Mouse (Mus musculus) megakaryocyte, embryonic 14.5 days (primary cell): Measurements from ENCODE around the gene Moap1. TPM values are rescaled to one million over a fixed set of nuclear protein-coding genes. Genes with fewer than 3 reads are reported as not detected.

Experiments used
- H3K27me3 ChIP-seq: replicated peaks from 2 replicates; pipeline ENCODE3; 2012; ENCODE audit warnings: inconsistent platforms
- H3K36me3 ChIP-seq: replicated peaks from 2 replicates; pipeline ENCODE3; 2012; ENCODE audit warnings: low read length, inconsistent platforms, mixed read lengths
- H3K4me1 ChIP-seq: 2 replicates; pipeline ENCODE4 v1.6.1; 2012; ENCODE audit warnings: inconsistent platforms
- H3K4me3 ChIP-seq: replicated peaks from 2 replicates; pipeline ENCODE3; 2012; ENCODE audit warnings: moderate library complexity, mild to moderate bottlenecking, inconsistent platforms
- H3K9me3 ChIP-seq: 2 replicates; pipeline ENCODE4 v1.6.1; 2012; ENCODE audit warnings: inconsistent platforms
- FLI1 ChIP-seq: IDR thresholded peaks from 2 replicates; pipeline ENCODE4 v1.6.1; 2012; ENCODE audit warnings: low read length, inconsistent platforms, mixed read lengths
- GATA1 ChIP-seq: IDR thresholded peaks from 3 replicates; pipeline ENCODE4 v1.6.1; 2012; ENCODE audit warnings: mixed read lengths, low read length, inconsistent platforms, borderline replicate concordance
- polyA plus RNA-seq: library from polyadenylated mRNA; stranded (reverse); fragments of >175 nt; gene quantifications from 2 replicates; pipeline ENCODE4 v1.2.3, GENCODE M21; 2012; ENCODE audit warnings: low replicate concordance; ENCODE audit not compliant: insufficient read depth

Moap1 gene
- polyA plus RNA-seq, 1 experiment, result 3.3 TPM

DNA sequence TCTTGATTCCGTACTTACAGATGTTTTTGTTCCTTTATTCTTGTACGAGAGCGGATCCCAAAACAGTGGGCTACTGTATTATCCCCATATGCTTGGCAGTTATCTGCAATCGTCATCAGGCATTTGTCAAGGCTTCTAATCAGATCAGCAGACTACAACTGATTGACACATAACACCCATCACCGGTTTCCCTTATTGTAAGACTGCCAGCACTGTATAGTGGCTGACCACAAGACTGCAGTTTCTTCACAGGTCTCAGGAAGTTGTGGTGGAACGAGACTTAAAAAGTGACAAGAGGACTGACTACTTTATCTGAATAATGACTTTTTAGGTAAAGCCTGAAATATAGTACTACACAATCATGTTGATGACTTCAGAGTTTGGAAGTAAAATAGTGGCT lies 1.4 kb upstream of the Moap1 start:
- Histone ChIP-seq H3K4me3 (peak overlapping the region; percentile 93), H3K9me3 (no peaks in the 10 kb centered on the region), H3K4me1 (peaks cover 53% of the 10 kb centered on the region), H3K27me3 (no peaks in the 10 kb centered on the region), H3K36me3 (peaks cover 34% of the 10 kb centered on the region)
- no peak for TF ChIP-seq FLI1
- TF ChIP-seq GATA1, result no peak; the same call in 2 of the 3 replicates

DNA sequence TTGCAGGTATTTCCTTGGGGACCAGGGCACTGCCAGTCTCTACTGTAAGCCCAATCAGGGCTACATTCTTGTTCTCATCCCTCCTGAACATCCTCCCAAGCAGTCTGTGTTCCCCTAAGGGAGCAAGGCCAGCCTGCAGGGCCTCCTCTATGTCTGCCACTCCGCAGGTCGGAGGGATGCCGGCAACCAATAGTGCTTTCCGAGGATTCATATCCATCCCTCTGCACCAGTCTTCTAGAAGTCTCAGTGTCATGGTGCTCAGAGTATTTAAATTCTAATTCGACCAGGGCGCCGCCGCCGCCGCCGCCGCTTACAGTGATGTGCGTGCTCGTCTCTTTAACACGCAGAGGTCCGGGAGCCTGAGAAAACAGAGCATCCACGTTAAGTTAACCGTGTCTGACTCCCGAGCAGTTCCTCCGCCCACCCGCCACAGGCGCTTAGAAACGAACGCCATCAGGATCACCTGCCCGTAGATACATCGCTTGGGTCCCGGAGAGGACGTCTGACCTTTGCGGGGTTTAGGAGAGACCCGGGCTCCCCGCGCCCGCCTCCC lies 349 bp downstream of the Moap1 start:
- H3K9me3 ChIP-seq, result no peaks in the 10 kb centered on the region
- no peak for TF ChIP-seq FLI1
- TF ChIP-seq GATA1, result no peak
- H3K4me1 ChIP-seq, result peaks cover 38% of the 10 kb centered on the region
- H3K27me3 ChIP-seq, result no peaks in the 10 kb centered on the region
- peak overlapping the region; percentile 93 for H3K4me3 ChIP-seq
- peaks cover 22% of the 10 kb centered on the region for H3K36me3 ChIP-seq

- Histone ChIP-seq H3K27me3 (no peaks in the 10 kb centered on the region), H3K36me3 (peaks cover 18% of the 10 kb centered on the region), H3K4me1 (peaks cover 34% of the 10 kb centered on the region), H3K4me3 (no peak overlapping the region), H3K9me3 (0 out of 2 replicates have a peak, but pooled peaks cover under 1% of the 10 kb centered on the region)
- no peak for TF ChIP-seq FLI1
- TF ChIP-seq GATA1, result no peak
Observed at GRCm38 (mm10) chr12:102742056-102742455, 1.4 kb downstream of the Moap1 start.

DNA sequence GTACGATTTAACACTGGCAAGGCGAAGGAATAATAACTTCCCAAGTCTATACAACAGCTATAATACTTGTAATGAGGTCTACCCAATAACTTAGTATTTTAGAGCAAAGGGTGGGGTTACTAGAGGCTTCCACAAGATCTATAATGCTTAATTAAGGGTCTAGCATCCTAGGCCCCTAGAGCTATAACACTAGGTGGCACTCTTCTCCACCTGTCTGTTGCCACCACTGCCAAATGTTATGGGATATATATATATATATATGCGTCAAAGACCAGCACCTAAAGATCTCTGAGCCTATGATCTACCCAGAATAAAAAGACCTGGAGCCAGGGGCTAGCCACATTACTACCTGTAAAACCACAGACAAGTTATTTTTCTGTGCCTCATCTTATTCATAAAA lies 3.2 kb downstream of the Moap1 start:
- H3K27me3 ChIP-seq, result no peaks in the 10 kb centered on the region
- no peak overlapping the region for H3K4me3 ChIP-seq
- peaks cover 6% of the 10 kb centered on the region for H3K9me3 ChIP-seq
- peaks cover 43% of the 10 kb centered on the region for H3K4me1 ChIP-seq
- H3K36me3 ChIP-seq, result peaks cover 11% of the 10 kb centered on the region
- TF ChIP-seq GATA1 (no peak), FLI1 (no peak)

GRCm38 (mm10) chr12:102739096-102739495 lies 4.4 kb downstream of the Moap1 start:
- H3K27me3 ChIP-seq, result no peaks in the 10 kb centered on the region
- no peak for TF ChIP-seq FLI1
- no peak for TF ChIP-seq GATA1
- peaks cover 45% of the 10 kb centered on the region for H3K4me1 ChIP-seq
- H3K36me3 ChIP-seq, result peaks cover 11% of the 10 kb centered on the region
- no peak overlapping the region for H3K4me3 ChIP-seq
- H3K9me3 ChIP-seq, result peaks cover 6% of the 10 kb centered on the region

GRCm38 (mm10) chr12:102733381-102733780 lies 10.1 kb downstream of the Moap1 start:
- Histone ChIP-seq H3K4me3 (no peak overlapping the region), H3K4me1 (peaks cover 71% of the 10 kb centered on the region), H3K36me3 (peaks cover 5% of the 10 kb centered on the region), H3K9me3 (peaks cover 6% of the 10 kb centered on the region), H3K27me3 (no peaks in the 10 kb centered on the region)
- no peak for TF ChIP-seq FLI1
- no peak for TF ChIP-seq GATA1

- no peak overlapping the region for H3K4me3 ChIP-seq
- peaks cover 7% of the 10 kb centered on the region for H3K9me3 ChIP-seq
- peaks cover 2% of the 10 kb centered on the region for H3K27me3 ChIP-seq
- no peak for TF ChIP-seq FLI1
- TF ChIP-seq GATA1, result no peak
- H3K36me3 ChIP-seq, result no peaks in the 10 kb centered on the region
- H3K4me1 ChIP-seq, result peaks cover 68% of the 10 kb centered on the region
Observed at GRCm38 (mm10) chr12:102730798-102731619, 12.5 kb downstream of the Moap1 start.

DNA sequence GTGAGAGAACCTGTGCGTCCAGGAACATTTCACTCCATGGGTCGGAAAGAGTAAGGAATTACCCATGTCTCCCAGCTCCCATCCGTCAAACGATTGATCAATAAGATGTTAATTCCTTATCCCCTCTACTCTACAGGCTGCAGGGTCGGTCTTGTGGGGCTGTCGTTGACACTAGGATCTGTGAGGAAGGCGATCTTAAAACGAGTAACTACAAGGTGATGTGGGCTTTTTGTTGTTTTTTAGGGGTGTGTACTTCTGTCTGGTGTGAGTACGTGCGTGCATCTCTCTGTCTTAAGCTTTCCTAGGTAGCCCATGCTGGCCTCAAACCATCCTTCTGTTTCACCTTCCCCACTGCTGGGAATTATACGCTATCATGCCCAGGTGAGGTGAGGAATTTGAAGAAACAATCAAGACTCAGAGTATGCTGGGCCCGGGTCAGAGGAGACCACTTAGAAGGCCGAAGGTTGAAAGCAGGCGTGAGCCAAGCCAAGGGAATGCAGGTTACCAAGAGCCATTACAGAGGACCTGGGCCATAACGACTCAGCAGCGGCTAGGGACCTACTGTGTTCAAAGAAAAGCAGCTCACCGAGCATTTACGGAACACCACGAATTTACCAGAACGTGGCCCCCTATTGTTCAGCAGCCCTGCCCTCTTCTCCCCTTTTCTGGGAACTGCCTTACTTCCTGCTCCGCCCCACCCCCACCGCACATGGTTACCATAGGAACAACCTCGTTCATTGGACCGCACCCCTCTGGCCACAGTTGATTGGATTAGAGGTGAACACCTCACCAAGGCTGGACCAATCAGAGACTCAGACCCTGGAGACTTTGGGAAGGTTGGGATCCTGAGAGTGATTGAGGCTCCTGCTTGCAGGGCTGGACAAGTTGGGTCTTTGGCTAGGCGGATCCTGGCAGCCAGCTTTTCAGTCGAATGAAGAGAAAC lies 13.3 kb downstream of the Moap1 start:
- Histone ChIP-seq H3K9me3 (peaks cover 7% of the 10 kb centered on the region), H3K4me3 (peak overlapping the region; percentile 78), H3K4me1 (peaks cover 68% of the 10 kb centered on the region), H3K27me3 (peaks cover 2% of the 10 kb centered on the region), H3K36me3 (no peaks in the 10 kb centered on the region)
- no peak for TF ChIP-seq FLI1
- TF ChIP-seq GATA1, result no peak

GRCm38 (mm10) chr12:102725761-102726175 lies 17.7 kb downstream of the Moap1 start:
- Histone ChIP-seq H3K4me1 (peaks cover 41% of the 10 kb centered on the region), H3K27me3 (peaks cover 2% of the 10 kb centered on the region), H3K9me3 (peaks cover 7% of the 10 kb centered on the region), H3K4me3 (peak overlapping the region; percentile 38), H3K36me3 (no peaks in the 10 kb centered on the region)
- TF ChIP-seq GATA1 (no peak), FLI1 (no peak)
